Mouse (Mus musculus) fibroblast of lung, adult 2 months (primary cell): ENCODE measurements around the gene Haus2.
A peak's percentile ranks its signal among the peaks of the same experiment; 100 is the strongest.
"Not testable (repeated sequence)": the region's sequence is repeated elsewhere in the genome, so short reads cannot be mapped to it uniquely, and the experiment has no call there.

Experiments
- DNase-seq: peaks from one replicate; pipeline ENCODE4 v3.0.0-alpha.2; 2011; ENCODE audit warnings: low read depth

The Haus2 gene

GRCm38 (mm10) chr2:120608830-120609723 lies at the start of gene Haus2, which contains the start of gene Lrrc57:
TSS of gene Haus2 (plus strand) at chr2:120609383.
TSS of gene Lrrc57 (minus strand) at chr2:120609520.
- peak; percentile 60 for DNase-seq

- no peak for DNase-seq
Measured at GRCm38 (mm10) chr2:120561524-120561923, 47.7 kb upstream of the Haus2 start.

GRCm38 (mm10) chr2:120562859-120563234 lies 46.3 kb upstream of the Haus2 start:
- DNase-seq: no peak

GRCm38 (mm10) chr2:120563235-120563990 lies 45.8 kb upstream of the Haus2 start, which contains the start of gene Zfp106:
TSS of gene Zfp106 (minus strand) at chr2:120563843.
- peak; percentile 77 for DNase-seq

- DNase-seq: not testable (repeated sequence)
Measured at GRCm38 (mm10) chr2:120564548-120565188, 44.5 kb upstream of the Haus2 start.

DNA sequence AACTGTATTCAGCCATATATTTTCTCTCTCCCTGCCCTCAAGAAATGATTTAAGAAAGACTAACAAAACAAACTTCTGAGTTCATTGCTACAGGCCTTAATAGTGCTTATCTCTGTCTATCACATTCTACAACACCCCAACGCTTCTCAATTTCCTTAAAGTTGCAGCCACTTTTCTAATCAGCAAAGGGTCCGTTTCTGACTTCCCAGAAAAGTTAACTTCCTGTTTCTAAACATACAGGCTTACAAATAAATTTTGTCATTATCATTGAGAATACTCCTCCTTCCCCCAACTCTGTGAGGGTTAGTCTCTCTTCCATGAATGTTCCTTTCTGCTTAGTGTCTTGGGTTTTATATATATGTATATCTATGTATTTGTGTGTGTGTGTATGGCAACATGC lies 43.8 kb upstream of the Haus2 start:
- DNase-seq: no peak

DNA sequence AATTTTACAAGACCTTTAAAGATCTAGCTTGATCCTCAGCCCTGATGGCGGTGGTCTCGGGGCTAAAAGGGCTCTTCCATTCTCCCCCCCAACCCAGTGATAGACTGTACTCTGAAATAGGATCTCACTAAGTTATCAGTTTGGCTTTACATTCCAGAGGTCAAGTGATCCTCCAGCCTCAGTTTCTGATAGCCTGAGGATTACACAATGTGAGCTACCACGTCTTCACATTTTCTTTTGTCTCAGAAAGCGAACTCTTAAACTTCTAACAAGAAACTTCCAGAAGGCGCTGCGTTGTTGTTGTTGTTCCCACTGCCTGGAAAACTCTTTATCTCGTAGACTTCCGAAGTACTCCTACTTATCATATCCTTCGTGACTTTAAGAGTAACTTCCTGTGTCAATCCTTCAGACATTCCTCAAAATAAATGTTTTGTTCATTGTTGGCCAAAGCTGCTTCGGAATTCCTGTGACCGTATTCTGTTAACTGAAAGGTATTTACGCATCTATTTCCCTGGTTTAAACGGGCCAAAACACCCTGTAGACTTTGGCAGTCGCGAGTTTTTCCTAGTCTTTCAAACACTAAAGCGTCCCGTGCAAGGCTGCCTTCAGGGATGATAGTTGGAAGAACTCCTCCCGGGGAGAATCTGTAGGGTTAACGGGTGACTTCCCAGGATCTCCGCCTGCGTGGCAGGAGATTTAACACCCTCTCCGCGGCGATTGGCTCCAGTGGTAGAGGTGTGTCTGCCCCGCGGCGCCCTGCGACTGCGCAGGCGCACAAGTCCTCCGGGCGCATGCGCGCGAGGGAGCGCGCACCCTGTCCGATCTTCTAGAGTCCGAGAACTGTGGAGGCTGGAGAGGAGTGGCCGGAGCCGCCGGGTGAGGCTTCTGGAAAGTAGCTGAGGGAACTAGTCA lies 42.0 kb upstream of the Haus2 start, which contains the start of gene Snap23:
TSS of gene Snap23 (plus strand) at position 786 of the 912 bp plus-strand sequence.
- DNase-seq: peak; percentile 97

DNA sequence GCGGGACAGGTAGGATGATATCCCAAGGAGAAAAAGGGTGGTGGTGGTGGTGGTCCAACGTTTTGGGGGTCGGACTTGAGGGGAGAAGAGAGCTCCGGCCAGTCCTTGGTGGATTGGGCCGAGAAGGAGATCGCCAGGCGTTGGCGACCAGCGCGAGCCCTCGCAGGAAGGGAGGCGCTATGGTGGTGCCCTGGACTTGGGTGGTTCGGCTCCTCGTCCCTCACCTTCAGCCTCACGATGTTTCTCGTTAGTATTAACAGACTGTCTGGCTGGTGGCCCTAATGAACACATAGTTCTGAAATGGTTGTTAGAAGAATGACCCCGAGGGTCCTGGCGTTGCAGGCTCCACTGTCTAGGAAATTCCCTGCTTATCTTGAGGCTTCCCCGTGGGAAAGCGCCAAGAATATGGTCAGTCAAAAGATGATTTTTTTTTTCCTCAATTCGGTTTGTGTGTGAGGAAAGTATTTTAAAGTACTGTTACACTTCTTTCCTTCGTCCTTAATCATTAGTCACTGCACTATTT lies 41.3 kb upstream of the Haus2 start:
- DNase-seq: no peak

DNA sequence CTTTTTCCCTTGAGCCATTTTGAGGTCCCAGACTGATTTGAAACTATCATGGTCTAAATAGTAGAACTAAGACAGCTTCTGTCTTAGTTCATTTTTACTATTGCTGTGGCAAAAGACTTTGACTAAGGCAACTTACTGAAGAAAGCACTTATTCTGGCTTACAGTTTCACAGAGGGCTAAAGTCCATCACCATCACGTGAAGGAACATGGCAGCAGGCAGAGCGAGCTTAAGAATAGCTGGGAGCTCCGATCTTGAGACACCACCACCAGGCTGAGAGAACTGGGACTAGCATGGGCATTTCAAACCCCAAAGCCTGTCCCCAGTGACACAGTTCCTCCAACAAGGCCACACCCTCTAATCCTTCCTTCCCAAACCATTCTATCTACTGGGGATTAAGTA lies 38.1 kb upstream of the Haus2 start:
- no peak for DNase-seq

- DNase-seq: not testable (repeated sequence)
Measured at GRCm38 (mm10) chr2:120572161-120572560, 37.0 kb upstream of the Haus2 start.

- no peak for DNase-seq
Measured at GRCm38 (mm10) chr2:120575121-120575520, 34.1 kb upstream of the Haus2 start.

DNA sequence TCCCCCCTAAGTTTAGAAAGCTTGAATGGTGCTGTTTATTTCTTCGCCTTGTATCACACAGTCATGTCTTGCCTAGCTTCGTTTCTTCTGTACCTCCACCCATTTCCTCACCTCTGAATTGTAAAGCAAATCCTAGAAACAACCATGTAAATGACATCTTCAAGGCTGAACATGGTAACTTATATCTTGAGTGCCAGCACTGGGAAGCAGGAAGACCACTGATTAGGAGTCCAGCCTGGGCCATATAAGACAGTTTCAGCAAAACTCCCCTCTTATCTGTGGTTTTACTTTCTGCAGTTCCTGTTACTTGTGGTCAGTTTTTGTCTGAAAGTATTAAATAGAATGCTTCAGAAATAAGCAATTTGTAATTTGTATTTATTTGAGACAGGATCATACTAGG lies 33.2 kb upstream of the Haus2 start:
- no peak for DNase-seq

DNA sequence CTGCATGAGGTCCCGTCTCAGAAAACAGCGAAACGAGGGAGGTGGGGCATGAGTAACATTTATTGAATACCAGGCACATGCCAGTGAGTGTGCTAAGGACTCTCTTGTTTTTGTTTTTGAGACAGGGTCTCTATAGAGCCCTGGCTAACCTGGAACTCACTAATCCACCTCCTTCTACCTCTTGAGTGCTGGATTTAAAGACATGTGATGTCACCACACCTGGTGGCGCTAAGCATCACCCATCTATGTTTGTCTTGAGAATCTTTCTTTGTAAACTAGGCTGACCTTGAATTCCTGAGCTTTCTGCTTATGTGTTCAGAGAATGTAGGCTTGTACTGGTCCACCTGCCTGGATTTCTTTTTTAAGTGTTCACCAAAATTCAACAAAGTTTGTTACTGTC lies 31.4 kb upstream of the Haus2 start:
- no peak for DNase-seq

DNA sequence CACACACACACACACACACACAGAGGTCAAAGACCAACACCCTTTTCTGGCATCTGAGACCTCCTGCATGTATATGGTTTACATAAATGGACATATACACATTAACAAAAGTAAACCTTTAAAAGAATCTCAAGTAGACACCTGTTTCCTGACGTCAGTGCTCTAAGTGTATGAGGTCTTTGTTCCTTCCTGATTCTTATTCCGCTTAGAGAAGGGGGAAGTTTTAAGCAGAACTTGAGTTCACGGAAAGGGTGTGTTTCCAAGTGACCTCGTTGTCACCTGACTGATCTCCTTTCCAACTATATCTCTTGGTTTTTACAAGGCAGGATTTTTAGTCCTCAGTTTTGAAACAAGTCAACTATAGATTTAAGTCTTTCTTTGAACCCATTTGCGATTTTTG lies 30.9 kb upstream of the Haus2 start:
- DNase-seq: no peak

DNA sequence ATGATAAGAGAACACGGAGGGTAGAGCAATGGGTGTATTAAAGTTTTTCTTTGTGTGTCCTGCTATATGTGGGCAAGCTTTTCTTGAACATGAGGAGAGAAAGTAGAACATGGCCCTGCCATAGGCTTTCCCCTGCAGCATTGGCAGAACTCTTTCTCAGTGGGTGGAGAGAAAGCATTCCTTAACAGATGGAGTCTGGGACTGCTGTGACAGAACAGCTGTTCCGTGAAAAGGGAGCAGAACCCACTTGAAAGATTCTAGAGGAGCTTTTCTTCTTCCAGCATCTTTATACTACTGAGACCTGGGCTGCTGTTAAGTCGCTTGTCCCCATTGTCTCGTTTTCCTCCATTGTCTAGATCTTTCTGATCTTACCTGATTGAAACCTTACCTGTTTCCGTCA lies 19.4 kb upstream of the Haus2 start:
- no peak for DNase-seq

DNA sequence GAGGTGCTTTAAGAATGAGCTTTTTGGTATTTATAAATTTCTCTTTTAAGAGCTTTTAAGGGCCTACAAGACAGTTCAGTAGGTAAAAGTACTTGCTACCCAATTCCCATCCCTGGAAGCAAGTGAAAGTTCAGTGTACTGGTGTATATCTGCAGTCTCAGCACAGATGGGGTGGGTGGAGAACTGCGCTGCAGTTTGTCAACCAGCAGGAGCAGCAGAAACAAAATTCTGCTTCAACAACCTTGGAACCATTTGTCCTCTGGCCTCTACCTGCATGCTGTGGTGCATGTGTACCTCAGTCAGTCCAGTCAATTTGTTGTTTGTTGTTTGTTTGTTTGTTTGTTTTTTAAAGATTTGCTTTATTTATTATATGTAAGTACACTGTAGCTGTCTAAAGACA lies 17.0 kb upstream of the Haus2 start:
- no peak for DNase-seq

DNA sequence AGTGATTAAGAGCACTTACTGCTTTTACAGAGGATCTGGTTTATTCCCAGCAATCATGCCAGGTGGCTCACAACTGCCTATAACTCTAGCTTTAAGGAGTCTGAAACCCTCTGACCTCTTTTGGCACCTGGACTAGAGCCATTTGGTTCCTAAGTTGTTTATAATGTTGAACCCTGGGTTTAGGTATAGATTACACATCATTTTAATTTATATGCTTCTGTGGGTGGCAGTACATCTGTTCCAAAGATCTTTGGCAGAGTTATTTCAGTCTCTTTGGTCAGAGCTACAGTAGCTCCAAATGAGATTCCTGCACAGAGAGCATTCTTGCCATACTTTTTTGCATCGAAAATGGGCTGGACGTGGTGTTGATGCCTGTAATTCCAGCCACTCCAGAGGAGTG lies 11.4 kb upstream of the Haus2 start:
- no peak for DNase-seq

GRCm38 (mm10) chr2:120599506-120599905 lies 9.7 kb upstream of the Haus2 start:
- DNase-seq: no peak

DNA sequence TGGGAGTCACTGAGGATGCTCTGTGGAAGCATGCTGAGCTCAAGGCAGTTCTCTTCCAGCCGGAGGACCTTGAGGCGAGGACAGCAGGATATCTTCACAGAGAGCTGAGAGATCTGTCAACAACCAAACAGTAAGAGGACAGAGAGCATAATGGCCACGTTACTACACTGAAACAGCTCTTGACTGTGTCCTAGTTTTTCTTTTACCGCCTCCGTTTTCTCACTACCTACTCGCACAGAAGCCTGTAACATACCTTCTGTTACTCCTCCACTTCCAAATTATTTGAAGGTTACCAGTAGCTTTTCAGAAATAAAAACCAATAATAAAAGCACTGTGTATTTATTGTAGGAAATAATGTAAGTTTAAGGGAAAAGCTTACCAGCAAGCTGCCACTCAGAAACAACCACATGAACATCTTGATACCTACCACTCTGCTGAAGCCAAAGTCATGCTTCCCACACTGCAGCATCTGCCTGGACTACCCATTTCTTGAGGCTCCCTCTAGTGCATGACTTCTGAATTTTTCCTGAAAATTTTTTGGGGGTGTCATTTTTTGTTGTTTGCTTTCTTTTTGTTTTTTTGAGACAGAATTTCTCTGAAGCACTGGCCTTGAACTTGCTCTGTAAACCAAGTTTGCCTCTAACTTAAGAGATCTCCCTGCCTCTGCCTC lies 3.0 kb upstream of the Haus2 start:
- no peak for DNase-seq
